Mouse (Mus musculus): ENCODE measurements around the gene Abcb1b. TPM values are rescaled to one million over a fixed set of nuclear protein-coding genes. Genes with fewer than 3 reads are reported as not detected.

Abcb1b gene
- polyA plus RNA-seq (2014; fragmentation: Nextera tagmentation; extraction: Ambion mirVana): 1.3 and 1.9 TPM in 2 replicates

- peak; percentile 91 for ATAC-seq (ENCODE audit: low FRiP score, low TSS enrichment)
- Histone ChIP-seq H3K27ac (ENCODE audit: low read depth, low read length) (no peak within 1 kb of the TSS), H3K9me3 (ENCODE audit: control insufficient read depth, low read length) (no peaks in the 10 kb centered on the region), H3K9ac (ENCODE audit: low read depth, low read length) (peak within 1 kb of the TSS; percentile 50; the same call in 1 of the 2 replicates), H3K27me3 (ENCODE audit: control insufficient read depth, insufficient read depth, low read length) (no peaks in the 10 kb centered on the region), H3K36me3 (ENCODE audit: control insufficient read depth, insufficient read depth, low read length) (no peaks in the 10 kb centered on the region), H3K4me3 (ENCODE audit: low read length) (peak within 1 kb of the TSS; percentile 56), H3K4me1 (ENCODE audit: control insufficient read depth, insufficient read depth, low read length) (peaks cover 3% of the 10 kb centered on the region; the same call in 1 of the 2 replicates), H3K4me2 (replicated peaks; ENCODE audit: low read depth, low read length) (peak within 1 kb of the TSS; percentile 82)
- under 1% methylated on average over 45 of the region's 48 CpGs for WGBS
Observed at GRCm38 (mm10) chr5:8797987-8798751, at the start of gene Abcb1b. TSS of gene Abcb1b (plus strand) at chr5:8798147.

- no peaks in the 10 kb centered on the region for H3K36me3 ChIP-seq (ENCODE audit: control insufficient read depth, insufficient read depth, low read length)
- H3K9ac ChIP-seq (ENCODE audit: low read depth, low read length): no peak overlapping the region
- H3K4me3 ChIP-seq (ENCODE audit: low read length): no peak overlapping the region
- no peaks in the 10 kb centered on the region for H3K9me3 ChIP-seq (ENCODE audit: control insufficient read depth, low read length)
- 69% methylated on average over 3 of the region's 3 CpGs for WGBS
- no peak for ATAC-seq (ENCODE audit: low FRiP score, low TSS enrichment)
- no peaks in the 10 kb centered on the region for H3K27me3 ChIP-seq (ENCODE audit: control insufficient read depth, insufficient read depth, low read length)
- H3K4me2 ChIP-seq (replicated peaks; ENCODE audit: low read depth, low read length): no peak overlapping the region
- no peak overlapping the region for H3K27ac ChIP-seq (ENCODE audit: low read depth, low read length)
- H3K4me1 ChIP-seq (ENCODE audit: control insufficient read depth, insufficient read depth, low read length): no peaks in the 10 kb centered on the region
Observed at GRCm38 (mm10) chr5:8772866-8773265, 25.1 kb upstream of the Abcb1b start.

DNA sequence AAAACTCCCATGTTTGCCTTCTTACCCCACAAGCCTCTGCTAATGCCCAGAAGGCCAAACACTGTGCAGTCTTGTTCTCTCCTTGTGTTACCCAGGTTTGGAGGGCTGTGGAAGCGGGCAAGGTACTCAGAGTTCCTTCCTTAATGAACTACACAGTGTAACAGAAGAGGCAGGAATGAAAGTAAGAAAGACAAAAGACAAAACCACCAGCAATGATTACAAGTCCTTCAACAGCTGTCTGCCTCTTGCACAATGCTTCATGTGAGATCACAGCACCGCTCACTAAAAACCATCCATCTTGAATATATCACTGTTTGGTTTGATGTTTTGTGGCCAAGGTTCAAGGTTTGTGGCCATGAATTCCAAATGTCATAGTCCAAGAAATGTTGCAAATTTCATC is 19.6 kb upstream of the Abcb1b start:
- no peak for ATAC-seq (ENCODE audit: low FRiP score, low TSS enrichment)
- Histone ChIP-seq H3K4me1 (ENCODE audit: control insufficient read depth, insufficient read depth, low read length) (no peaks in the 10 kb centered on the region), H3K9me3 (ENCODE audit: control insufficient read depth, low read length) (no peaks in the 10 kb centered on the region), H3K27me3 (ENCODE audit: control insufficient read depth, insufficient read depth, low read length) (no peaks in the 10 kb centered on the region), H3K4me2 (replicated peaks; ENCODE audit: low read depth, low read length) (no peak overlapping the region), H3K36me3 (ENCODE audit: control insufficient read depth, insufficient read depth, low read length) (no peaks in the 10 kb centered on the region), H3K27ac (ENCODE audit: low read depth, low read length) (no peak overlapping the region), H3K9ac (ENCODE audit: low read depth, low read length) (no peak overlapping the region), H3K4me3 (ENCODE audit: low read length) (no peak overlapping the region)
- WGBS: 84% methylated on average over 2 of the region's 2 CpGs

GRCm38 (mm10) chr5:8778751-8779150 is 19.2 kb upstream of the Abcb1b start:
- ATAC-seq (ENCODE audit: low FRiP score, low TSS enrichment): no peak
- Histone ChIP-seq H3K36me3 (ENCODE audit: control insufficient read depth, insufficient read depth, low read length) (no peaks in the 10 kb centered on the region), H3K9ac (ENCODE audit: low read depth, low read length) (no peak overlapping the region), H3K27me3 (ENCODE audit: control insufficient read depth, insufficient read depth, low read length) (no peaks in the 10 kb centered on the region), H3K27ac (ENCODE audit: low read depth, low read length) (no peak overlapping the region), H3K4me1 (ENCODE audit: control insufficient read depth, insufficient read depth, low read length) (no peaks in the 10 kb centered on the region), H3K4me3 (ENCODE audit: low read length) (no peak overlapping the region), H3K9me3 (ENCODE audit: control insufficient read depth, low read length) (no peaks in the 10 kb centered on the region), H3K4me2 (replicated peaks; ENCODE audit: low read depth, low read length) (no peak overlapping the region)
- 82% methylated on average over 2 of the region's 2 CpGs for WGBS

- Histone ChIP-seq H3K27me3 (ENCODE audit: control insufficient read depth, insufficient read depth, low read length) (no peaks in the 10 kb centered on the region), H3K4me3 (ENCODE audit: low read length) (no peak overlapping the region), H3K4me2 (replicated peaks; ENCODE audit: low read depth, low read length) (no peak overlapping the region), H3K27ac (ENCODE audit: low read depth, low read length) (no peak overlapping the region), H3K9ac (ENCODE audit: low read depth, low read length) (no peak overlapping the region), H3K36me3 (ENCODE audit: control insufficient read depth, insufficient read depth, low read length) (no peaks in the 10 kb centered on the region), H3K9me3 (ENCODE audit: control insufficient read depth, low read length) (no peaks in the 10 kb centered on the region), H3K4me1 (ENCODE audit: control insufficient read depth, insufficient read depth, low read length) (no peaks in the 10 kb centered on the region)
- WGBS: 61% methylated on average over 4 of the region's 4 CpGs
- no peak for ATAC-seq (ENCODE audit: low FRiP score, low TSS enrichment)
Observed at GRCm38 (mm10) chr5:8792281-8792680, 5.7 kb upstream of the Abcb1b start.

GRCm38 (mm10) chr5:8798752-8799115 is 787 bp downstream of the Abcb1b start:
- ATAC-seq (ENCODE audit: low FRiP score, low TSS enrichment): no peak
- 17% methylated on average over 10 of the region's 10 CpGs for WGBS
- no peak overlapping the region for H3K27ac ChIP-seq (ENCODE audit: low read depth, low read length)

DNA sequence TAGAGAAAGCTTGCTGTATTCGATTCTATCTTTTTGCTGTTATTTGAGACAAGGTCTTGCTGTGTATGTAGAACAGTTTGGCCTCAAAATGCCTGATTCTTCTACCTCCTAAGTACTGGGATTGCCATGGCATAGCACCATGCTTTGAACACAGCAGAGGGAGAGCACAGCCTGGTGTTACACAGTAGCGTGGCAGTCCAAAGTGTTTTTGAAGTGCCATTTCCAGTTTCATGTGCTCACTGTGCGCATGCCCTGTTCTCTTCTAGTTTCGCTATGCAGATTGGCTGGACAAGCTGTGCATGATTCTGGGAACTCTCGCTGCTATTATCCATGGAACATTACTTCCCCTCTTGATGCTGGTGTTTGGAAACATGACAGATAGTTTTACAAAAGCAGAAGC is 7.8 kb downstream of the Abcb1b start:
- no peaks in the 10 kb centered on the region for H3K27me3 ChIP-seq (ENCODE audit: control insufficient read depth, insufficient read depth, low read length)
- H3K9me3 ChIP-seq (ENCODE audit: control insufficient read depth, low read length): no peaks in the 10 kb centered on the region
- no peak for ATAC-seq (ENCODE audit: low FRiP score, low TSS enrichment)
- no peak overlapping the region for H3K4me3 ChIP-seq (ENCODE audit: low read length)
- no peaks in the 10 kb centered on the region for H3K4me1 ChIP-seq (ENCODE audit: control insufficient read depth, insufficient read depth, low read length)
- H3K9ac ChIP-seq (ENCODE audit: low read depth, low read length): no peak overlapping the region
- no peak overlapping the region for H3K4me2 ChIP-seq (replicated peaks; ENCODE audit: low read depth, low read length)
- no peak overlapping the region for H3K27ac ChIP-seq (ENCODE audit: low read depth, low read length)
- no peaks in the 10 kb centered on the region for H3K36me3 ChIP-seq (ENCODE audit: control insufficient read depth, insufficient read depth, low read length)
- WGBS: 91% methylated on average over 5 of the region's 5 CpGs

More at GRCm38 (mm10) chr5:8798752-8799115, 787 bp downstream of the Abcb1b start:
- no peaks in the 10 kb centered on the region for H3K36me3 ChIP-seq (ENCODE audit: control insufficient read depth, insufficient read depth, low read length)
- no peak overlapping the region for H3K9ac ChIP-seq (ENCODE audit: low read depth, low read length)
- peaks cover 3% of the 10 kb centered on the region; the same call in 1 of the 2 replicates for H3K4me1 ChIP-seq (ENCODE audit: control insufficient read depth, insufficient read depth, low read length)
- H3K4me3 ChIP-seq (ENCODE audit: low read length): peak overlapping the region; percentile 56
- peak overlapping the region; percentile 82 for H3K4me2 ChIP-seq (replicated peaks; ENCODE audit: low read depth, low read length)
- no peaks in the 10 kb centered on the region for H3K9me3 ChIP-seq (ENCODE audit: control insufficient read depth, low read length)
- H3K27me3 ChIP-seq (ENCODE audit: control insufficient read depth, insufficient read depth, low read length): no peaks in the 10 kb centered on the region

DNA sequence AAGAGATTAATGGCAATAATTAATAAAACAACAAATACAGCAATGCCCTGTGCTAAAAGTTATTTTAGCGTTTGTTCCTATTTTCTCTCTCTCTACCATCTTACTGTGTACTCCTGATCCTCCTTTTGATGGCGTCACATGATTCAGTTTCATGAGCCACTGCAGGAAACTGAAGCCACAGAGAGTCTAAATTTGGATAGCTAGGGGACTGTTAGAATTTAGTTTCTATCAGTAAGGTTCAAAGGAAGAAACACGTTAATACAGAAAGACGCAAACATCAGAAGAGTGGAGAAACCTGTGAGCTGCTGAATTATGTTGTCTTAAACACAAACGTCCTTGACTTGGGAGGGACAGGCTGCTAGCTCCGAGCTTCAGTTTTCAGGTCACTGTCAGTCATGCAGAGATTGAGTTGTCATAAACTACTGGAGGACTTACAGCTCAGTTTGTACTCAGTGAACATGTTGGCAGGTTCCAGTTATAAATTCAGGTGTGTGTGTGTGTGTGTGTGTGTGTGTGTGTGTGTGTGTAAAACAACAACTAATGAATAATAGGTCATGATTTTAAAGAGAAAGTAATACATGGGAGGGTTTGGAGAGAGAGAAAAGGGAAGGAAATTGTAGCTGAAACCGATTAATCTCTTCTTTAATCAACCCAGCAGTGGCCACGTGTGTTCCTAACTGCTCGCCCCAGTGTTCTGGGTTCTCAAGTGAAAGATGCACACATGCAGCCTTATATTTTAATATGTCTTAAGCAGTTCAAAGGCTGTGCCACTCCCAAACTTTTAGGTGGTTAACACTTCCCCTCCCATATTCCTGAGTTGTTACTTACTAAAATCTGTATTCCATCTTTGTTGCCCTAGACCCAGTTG is 9.4 kb downstream of the Abcb1b start:
- Histone ChIP-seq H3K36me3 (ENCODE audit: control insufficient read depth, insufficient read depth, low read length) (no peaks in the 10 kb centered on the region), H3K4me2 (replicated peaks; ENCODE audit: low read depth, low read length) (no peak overlapping the region), H3K9ac (ENCODE audit: low read depth, low read length) (no peak overlapping the region), H3K4me3 (ENCODE audit: low read length) (no peak overlapping the region), H3K9me3 (ENCODE audit: control insufficient read depth, low read length) (no peaks in the 10 kb centered on the region), H3K4me1 (ENCODE audit: control insufficient read depth, insufficient read depth, low read length) (no peaks in the 10 kb centered on the region), H3K27me3 (ENCODE audit: control insufficient read depth, insufficient read depth, low read length) (no peaks in the 10 kb centered on the region), H3K27ac (ENCODE audit: low read depth, low read length) (no peak overlapping the region)
- WGBS: 75% methylated on average over 9 of the region's 9 CpGs
- ATAC-seq (ENCODE audit: low FRiP score, low TSS enrichment): no peak

- Histone ChIP-seq H3K27me3 (ENCODE audit: control insufficient read depth, insufficient read depth, low read length) (no peaks in the 10 kb centered on the region), H3K4me1 (ENCODE audit: control insufficient read depth, insufficient read depth, low read length) (no peaks in the 10 kb centered on the region), H3K27ac (ENCODE audit: low read depth, low read length) (no peak overlapping the region), H3K9ac (ENCODE audit: low read depth, low read length) (no peak overlapping the region), H3K9me3 (ENCODE audit: control insufficient read depth, low read length) (no peaks in the 10 kb centered on the region), H3K4me3 (ENCODE audit: low read length) (no peak overlapping the region), H3K4me2 (replicated peaks; ENCODE audit: low read depth, low read length) (no peak overlapping the region), H3K36me3 (ENCODE audit: control insufficient read depth, insufficient read depth, low read length) (no peaks in the 10 kb centered on the region)
- no peak for ATAC-seq (ENCODE audit: low FRiP score, low TSS enrichment)
- 70% methylated on average over 1 of the region's 1 CpGs for WGBS
Observed at GRCm38 (mm10) chr5:8813872-8814271, 15.9 kb downstream of the Abcb1b start.
